Mouse (Mus musculus) gonadal fat pad, adult 2 months (tissue): Measurements from ENCODE around the gene Dars. TPM values are rescaled to one million over a fixed set of nuclear protein-coding genes. Genes with fewer than 3 reads are reported as not detected.

Source experiments
- DNase-seq: peaks from one replicate; pipeline ENCODE4 v3.0.0-alpha.2; 2012; ENCODE audit warnings: low read depth
- polyA plus RNA-seq: library from polyadenylated mRNA; depleted of rRNA; stranded (reverse); fragments of >200 nt; gene quantifications from 2 replicates; pipeline ENCODE4 v1.2.3, GENCODE M21; 2012

The Dars gene
- polyA plus RNA-seq, 1 experiment = 15.7 TPM

GRCm38 (mm10) chr1:128417533-128417888, 343 bp upstream of the Dars start:
- DNase-seq = no peak

GRCm38 (mm10) chr1:128411141-128411540, 6.0 kb downstream of the Dars start:
- DNase-seq = no peak

GRCm38 (mm10) chr1:128406846-128407245, 10.3 kb downstream of the Dars start:
- DNase-seq = no peak

- no peak for DNase-seq
Measured at GRCm38 (mm10) chr1:128405675-128406074, 11.5 kb downstream of the Dars start.

- DNase-seq = no peak
Measured at GRCm38 (mm10) chr1:128405041-128405481, 12.1 kb downstream of the Dars start.

GRCm38 (mm10) chr1:128400926-128401325, 16.2 kb downstream of the Dars start:
- DNase-seq = no peak

- no peak for DNase-seq
Measured at GRCm38 (mm10) chr1:128399941-128400915, 16.9 kb downstream of the Dars start.

GRCm38 (mm10) chr1:128398738-128399445, 18.3 kb downstream of the Dars start:
- no peak for DNase-seq

- DNase-seq = no peak
Measured at GRCm38 (mm10) chr1:128394657-128395056, 22.5 kb downstream of the Dars start.

GRCm38 (mm10) chr1:128392382-128392781, 24.8 kb downstream of the Dars start:
- no peak for DNase-seq

- no peak for DNase-seq
Measured at GRCm38 (mm10) chr1:128386487-128386886, 30.7 kb downstream of the Dars start.

GRCm38 (mm10) chr1:128376841-128377240, 40.3 kb downstream of the Dars start:
- DNase-seq = no peak

GRCm38 (mm10) chr1:128372143-128372860, 44.9 kb downstream of the Dars start:
- DNase-seq = no peak

- DNase-seq = no peak
Measured at GRCm38 (mm10) chr1:128368732-128369441, 48.3 kb downstream of the Dars start.

- DNase-seq = no peak
Measured at GRCm38 (mm10) chr1:128360601-128361000, 56.6 kb downstream of the Dars start.

GRCm38 (mm10) chr1:128359554-128360376, 57.4 kb downstream of the Dars start, which contains the start of gene Mcm6:
Gene Mcm6, minus strand, starts transcription at chr1:128359664.
- DNase-seq = peak; percentile 36

- DNase-seq = no peak
Measured at GRCm38 (mm10) chr1:128358916-128359553, 58.1 kb downstream of the Dars start.

- no peak for DNase-seq
Measured at GRCm38 (mm10) chr1:128358276-128358675, 58.9 kb downstream of the Dars start.

GRCm38 (mm10) chr1:128357452-128357851, 59.7 kb downstream of the Dars start:
- no peak for DNase-seq

- DNase-seq = no peak
Measured at GRCm38 (mm10) chr1:128353092-128353491, 64.1 kb downstream of the Dars start.
